Mouse (Mus musculus): Measurements from ENCODE around the gene Rubcn.

- TF ChIP-seq GATA1 (IDR thresholded peaks at IDR 0.05; ENCODE audit: low read length) (no peak), TAL1 (IDR thresholded peaks at IDR 0.05; ENCODE audit: low read length) (no peak)
These were observed 20.8 kb downstream of the Rubcn start for GRCm38 (mm10) chr16:32856751-32857150.
